Mouse (Mus musculus) spleen, adult 2 months (tissue): ENCODE measurements at regions not wholly inside any gene's neighbourhood (a gene's known extent, or its start where the extent isn't known, plus 50 kb on each side); places are given as distances from the start of the nearest gene placed in this dataset.

Experiments
- CTCF ChIP-seq: fragments of 200-500 bp; IDR thresholded peaks from 2 replicates; pipeline ENCODE4 v1.5.1; 2011; ENCODE audit warnings: mild to moderate bottlenecking, inconsistent platforms; ENCODE audit not compliant: insufficient read depth, insufficient read length, insufficient replicate concordance; ENCODE audit errors: extremely low read depth
- POLR2A ChIP-seq: fragments of 200-500 bp; IDR thresholded peaks from 2 replicates; pipeline ENCODE4 v1.6.1; 2011; ENCODE audit warnings: low read depth, low read length, inconsistent platforms

GRCm38 (mm10) chr9:61077807-61078206 is 283.5 kb downstream of the Uaca start:
- TF ChIP-seq POLR2A (no peak), CTCF (no peak)
